Mouse (Mus musculus) G1E (cell line): ENCODE results near the gene Ddit4.

Experiments
- CTCF ChIP-seq: IDR thresholded peaks from 2 replicates; pipeline ENCODE4 v1.5.1; 2012; ENCODE audit warnings: low read depth, low read length, inconsistent platforms, mixed read lengths
- GATA1 ChIP-seq: IDR thresholded peaks from 2 replicates; pipeline ENCODE4 v1.6.1; 2012; ENCODE audit warnings: borderline replicate concordance, low read length, inconsistent platforms, mixed read lengths
- POLR2AphosphoS5 ChIP-seq: IDR thresholded peaks from 2 replicates; pipeline ENCODE4 v1.6.1; 2012; ENCODE audit warnings: low read depth, low read length, inconsistent platforms; ENCODE audit not compliant: insufficient replicate concordance
- TAL1 ChIP-seq: conservative IDR thresholded peaks from 2 replicates; pipeline ENCODE4 v1.6.1; 2012; ENCODE audit warnings: low read depth, low read length, inconsistent platforms, mixed read lengths

DNA sequence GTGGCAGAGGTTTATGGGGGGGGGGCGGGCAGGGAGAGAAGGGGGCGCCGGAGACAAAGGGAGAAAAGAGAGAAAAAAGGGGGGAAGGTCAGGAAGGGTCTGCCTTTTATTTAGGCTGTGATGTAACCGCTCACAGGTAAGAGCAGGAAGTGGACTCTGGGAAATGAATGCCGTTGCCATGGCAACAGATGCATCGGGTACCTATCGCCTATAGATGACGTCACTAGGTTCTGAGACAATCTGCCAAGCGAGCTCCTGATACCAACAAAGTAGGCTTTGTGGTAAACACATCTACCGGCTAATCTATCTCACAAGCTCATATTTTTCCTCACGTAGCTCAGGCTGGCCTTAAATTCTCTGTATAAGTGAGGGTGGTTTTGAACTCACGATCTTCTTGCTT is 7.9 kb upstream of the Ddit4 start:
- TF ChIP-seq CTCF (no peak), GATA1 (no peak), POLR2AphosphoS5 (no peak), TAL1 (no peak)
